Mouse (Mus musculus) activated CD4-positive, CD25-positive, alpha-beta regulatory T cell, adult 4 months (primary cell): Measurements from ENCODE around the gene Rhod. TPM values are rescaled to one million over a fixed set of nuclear protein-coding genes. Genes with fewer than 3 reads are reported as not detected.
"Not testable (repeated sequence)": the region's sequence is repeated elsewhere in the genome, so short reads cannot be mapped to it uniquely, and the experiment has no call there.

ENCODE experiments used
- ATAC-seq: one replicate; pipeline ENCODE4 v1.8.0; 2017
- polyA plus RNA-seq, 2 experiments: library from polyadenylated mRNA; unstranded; fragments of 100-300 nt; shearing (Covaris generic); gene quantifications; one replicate each; pipeline ENCODE4 v1.2.1; 2017

The Rhod gene
- 1 to 10 TPM; 1.9 to 3.2 TPM for polyA plus RNA-seq

DNA sequence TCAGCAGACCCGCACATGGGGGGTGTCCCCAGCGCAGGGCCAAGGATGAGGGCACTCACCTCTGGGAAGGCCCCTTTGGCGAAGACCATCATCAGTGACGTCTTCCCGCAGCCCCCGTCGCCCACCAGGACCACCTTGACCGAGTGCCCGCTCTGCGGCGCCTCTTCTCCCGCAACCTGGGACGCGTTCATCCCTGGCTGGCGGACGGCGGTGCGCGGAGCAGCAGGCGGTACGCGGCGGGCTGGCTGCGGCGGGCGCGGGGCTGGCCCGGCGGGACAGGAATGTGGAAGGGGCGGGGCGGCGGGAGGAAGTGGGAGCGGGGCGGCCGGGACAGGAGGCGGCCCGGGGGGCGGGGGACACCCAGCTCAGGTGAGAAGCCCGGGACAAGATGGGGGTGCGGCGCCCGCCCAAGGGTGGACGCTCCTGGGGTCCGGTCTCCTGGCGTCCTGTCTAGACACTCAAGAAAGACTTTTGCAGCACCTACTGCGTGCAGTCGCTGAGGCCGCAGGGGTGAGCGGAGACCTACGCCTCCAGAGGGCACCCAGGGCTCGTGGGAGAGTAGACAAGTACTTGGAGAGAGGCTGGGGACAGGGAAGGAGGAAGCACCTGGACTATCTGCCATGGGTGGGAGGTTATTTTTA lies at the start of gene Rhod:
TSS of gene Rhod (minus strand) at position 272 of the 641 bp plus-strand sequence.
- ATAC-seq: no peak

DNA sequence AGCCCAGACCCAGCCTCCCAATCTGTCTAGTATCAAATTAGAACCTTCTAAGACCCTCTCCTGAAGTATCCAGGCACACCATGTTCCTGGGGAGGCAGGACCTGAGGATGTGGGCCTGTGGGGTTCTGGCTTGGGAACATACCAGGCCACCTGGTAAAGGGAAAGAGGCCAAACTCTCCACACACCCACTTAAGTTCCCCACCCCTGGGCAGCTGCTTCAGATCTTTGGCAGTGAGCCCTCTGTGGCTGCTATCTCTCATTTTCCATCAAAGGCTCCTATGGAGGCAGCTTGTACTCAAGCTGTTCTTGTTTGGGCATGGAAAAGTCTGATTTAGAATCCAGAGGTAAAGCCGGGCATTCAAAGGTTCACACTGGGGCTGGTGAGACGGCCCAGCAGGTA lies 48.6 kb upstream of the Rhod start:
- no peak for ATAC-seq

DNA sequence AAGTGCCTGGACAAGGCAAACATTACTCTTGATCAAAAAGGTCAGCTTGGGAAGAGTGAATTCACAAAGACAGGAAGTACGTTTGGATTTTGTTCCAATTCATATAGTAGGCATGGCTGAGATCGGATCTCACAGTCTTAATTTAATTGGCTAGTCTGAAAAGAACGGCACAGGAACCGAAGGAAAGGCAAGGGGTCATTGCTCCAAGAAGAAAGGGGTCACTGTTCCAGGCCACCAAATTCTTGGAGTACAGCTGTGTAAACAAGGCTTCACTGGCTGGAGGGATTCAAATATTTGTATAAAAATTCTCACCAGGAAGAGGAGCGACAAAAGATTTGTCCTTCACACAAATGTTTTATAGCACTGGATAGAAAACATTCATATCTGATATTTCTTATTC lies 45.8 kb upstream of the Rhod start:
- no peak for ATAC-seq

DNA sequence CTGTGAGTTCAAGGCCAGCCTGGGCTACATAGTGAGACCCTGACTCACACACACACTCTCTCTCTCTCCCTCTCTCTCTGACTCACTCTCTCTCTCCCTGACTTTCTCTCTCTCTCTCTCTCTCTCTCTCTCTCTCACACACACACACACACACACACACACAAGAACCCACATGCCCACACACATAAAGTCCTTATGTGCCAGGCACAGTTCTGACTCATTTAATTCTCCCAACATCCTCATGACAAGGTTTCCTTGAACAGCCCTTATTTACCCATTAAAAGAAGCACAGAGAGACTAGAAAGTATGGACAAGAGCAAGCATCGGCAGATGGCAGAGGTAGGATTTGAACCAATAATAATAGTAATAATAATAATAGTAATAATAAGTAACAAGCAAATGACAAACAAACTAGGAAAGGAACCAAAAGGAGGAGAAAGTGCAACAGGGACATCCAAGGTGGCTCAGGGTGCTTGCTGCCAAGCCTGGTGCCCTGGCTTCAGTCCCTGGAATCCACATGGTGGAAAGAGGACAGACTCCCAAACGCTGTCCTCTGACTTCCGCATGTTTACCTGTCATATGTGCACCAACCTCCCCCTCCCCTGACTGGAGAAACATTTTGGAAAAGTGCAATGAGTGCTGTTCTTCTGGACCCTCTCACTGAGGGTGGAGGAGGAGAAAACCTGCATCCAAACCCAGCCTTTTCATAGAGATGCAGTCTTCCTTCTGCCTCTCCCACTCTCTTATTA lies 43.1 kb upstream of the Rhod start:
- ATAC-seq: no peak

DNA sequence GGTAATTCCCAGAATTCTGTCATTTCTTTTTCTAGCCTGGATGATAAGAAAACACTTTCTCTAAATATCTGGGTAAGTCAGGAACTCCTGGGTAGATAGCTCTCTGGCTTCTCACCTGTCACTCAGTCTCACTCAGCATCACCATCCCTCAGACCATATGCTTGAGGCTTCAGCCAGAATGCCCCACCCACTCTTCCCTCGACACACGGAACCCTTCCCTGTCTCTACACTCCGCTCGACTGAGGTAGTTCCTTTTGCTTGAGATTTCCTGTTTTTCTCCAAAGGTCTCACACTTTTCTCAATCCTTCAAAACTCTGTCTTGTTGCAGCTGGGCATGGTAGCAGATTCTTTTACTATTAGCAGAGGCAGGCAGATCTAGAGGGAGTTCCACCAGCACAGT lies 42.1 kb upstream of the Rhod start:
- no peak for ATAC-seq

DNA sequence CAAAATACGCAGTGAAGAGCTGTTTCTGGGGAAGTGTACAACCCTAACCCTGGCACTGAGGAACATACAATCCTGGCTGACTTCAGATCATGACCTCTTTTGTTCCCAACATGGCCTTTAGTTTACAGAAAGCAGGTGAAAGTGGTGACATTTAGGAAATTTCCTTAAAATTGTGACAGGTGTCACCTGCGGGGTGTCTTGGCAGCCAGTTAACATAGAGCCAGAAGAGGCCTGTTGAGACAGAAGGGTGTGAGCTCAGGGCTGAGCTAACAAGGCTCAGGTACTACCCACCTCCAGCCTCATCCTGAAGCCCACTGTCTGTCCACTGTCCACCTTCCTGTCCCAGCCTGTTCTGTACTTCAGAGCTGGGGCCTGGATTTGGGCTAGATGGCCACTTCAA lies 40.8 kb upstream of the Rhod start:
- ATAC-seq: no peak

DNA sequence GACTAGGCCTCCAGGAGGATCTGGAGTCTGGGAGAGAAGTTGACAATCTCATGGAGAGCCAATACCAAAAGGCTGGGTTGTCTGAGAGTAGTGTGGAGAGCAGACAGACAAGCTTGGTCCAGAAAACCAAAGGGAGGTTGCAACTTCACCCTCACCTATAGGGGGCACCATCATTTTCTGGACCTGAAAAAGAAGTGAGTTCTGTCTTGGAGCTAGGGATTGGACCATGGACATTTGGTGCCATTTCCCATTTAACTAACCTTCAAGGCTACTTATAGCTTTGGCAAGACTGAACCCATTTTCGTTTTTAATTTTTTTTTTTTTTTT lies 38.9 kb upstream of the Rhod start:
- no peak for ATAC-seq

DNA sequence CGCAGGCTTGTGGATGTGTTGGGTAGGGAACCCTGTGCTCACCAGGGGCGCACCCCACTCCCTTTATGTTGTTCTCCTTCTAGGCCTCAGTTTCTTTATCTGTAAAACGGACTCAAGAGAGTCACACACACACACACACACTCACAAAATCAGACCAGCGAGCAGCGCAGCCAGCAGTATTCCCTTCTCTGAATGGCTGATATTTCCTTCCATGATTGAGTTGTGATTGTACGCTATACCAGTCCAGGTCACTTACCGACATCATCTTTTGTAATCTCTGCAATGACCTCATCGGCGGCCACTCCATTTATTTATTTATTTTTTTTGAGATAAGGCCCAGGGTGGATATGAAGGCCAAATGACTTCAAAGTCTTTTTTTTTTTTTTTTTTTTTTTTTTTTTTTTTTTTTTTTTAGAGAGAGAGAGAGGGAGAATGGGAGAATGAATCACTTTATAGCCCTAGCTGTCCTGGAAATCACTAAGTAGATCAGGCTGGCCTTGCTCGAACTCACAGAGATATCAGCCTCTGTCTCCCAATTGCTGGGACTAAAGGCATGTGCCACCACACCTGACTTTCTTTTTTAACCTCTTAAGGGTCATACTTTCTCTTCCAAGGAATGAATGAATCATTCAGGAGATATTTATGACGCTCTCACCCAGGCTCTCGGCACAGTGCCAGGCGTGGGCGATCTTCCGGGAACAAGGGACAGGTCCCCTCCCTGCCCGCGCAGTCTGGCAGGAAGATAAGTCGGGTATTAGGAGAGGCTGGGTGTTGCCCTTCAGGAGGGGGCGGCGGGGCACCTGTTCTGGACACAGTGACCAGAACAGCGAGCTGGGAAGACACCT lies 38.3 kb upstream of the Rhod start, which contains the start of gene Syt12:
TSS of gene Syt12 (minus strand) at position 103 of the 845 bp plus-strand sequence.
- no peak for ATAC-seq

DNA sequence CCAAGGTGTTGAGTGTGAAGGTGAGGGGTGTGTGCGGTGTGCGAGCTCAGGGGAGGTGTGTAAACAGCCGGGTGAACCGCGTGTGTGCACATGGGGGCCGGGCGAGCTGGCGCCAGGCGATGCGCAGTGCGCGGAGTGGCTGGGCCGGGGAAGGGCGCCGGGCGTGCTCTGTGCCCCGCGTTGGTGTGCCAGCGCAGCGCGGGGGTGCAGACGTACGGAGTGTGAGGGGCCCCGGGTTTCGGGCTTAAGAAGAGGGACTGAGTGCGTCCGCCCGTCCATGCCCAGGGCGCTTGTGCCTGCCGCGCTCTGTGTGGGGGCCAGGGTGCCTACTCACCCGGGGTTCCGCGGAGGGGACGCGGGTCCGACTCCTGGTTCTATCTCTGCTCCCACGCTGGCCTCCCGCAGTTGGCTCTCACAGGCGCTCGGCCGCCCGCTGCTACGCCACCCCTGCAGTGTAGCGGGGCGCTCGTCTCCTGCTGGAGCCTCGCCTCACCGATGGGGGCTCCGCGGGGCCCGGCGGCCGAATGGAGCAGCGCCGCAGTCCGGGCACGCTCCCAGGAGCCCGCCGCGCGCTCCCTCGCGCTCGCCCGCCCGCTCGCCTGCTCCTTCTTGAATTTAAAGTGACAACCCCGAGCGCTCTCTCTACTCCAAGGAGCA lies 37.5 kb upstream of the Rhod start:
- no peak for ATAC-seq

DNA sequence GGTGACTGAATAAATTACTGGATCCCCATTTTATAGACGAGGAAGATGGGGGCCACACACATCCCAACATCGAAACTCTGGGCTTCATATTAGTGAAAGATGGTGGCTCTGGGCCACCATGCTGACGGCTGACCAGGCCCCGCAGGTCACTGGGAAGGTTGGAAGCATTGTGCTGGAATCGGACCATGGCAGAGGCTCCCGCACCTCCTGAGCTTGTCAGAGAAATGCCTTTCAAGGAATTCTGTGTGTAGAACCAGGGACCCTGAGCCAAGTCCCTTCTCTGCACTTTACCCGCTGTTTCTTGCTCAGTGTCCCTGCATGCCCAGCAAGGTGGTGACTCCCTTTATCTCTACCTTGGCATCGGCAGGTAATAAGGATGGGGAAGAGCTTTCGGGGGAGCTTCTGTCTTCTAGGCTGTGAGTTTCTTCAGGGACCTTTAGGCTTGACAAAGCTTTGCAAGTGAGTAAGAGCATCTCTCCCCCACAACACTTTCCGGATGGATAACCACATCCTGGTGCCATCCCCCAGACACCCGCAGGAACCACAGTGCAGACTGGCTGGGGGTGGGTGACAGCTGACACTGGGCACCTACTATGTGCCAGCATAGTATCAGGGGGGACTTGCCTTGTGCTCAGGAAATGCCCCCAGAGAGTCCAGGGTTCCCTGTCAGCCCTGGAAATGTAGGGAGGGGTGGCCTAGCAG lies 36.1 kb upstream of the Rhod start:
- ATAC-seq: peak; percentile 43

DNA sequence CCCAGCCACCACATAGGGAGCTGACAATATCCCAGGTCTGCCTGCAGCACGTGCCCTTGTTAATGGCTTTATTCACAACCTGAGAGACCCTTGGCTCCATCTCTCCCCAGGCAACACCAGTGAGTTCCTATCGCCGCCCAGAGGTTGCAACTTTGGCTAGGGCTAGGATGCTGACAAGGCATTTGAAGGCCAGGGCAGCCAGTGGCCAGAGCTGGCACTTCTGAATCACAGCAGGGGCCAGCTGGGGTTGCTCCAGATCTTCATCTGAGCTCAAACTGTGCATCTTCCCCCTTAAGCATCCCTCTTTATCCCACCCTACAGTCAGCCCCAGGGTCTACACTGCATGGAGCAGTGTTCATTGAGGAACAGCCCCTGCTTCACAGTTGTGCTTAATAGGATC lies 35.5 kb upstream of the Rhod start:
- no peak for ATAC-seq

DNA sequence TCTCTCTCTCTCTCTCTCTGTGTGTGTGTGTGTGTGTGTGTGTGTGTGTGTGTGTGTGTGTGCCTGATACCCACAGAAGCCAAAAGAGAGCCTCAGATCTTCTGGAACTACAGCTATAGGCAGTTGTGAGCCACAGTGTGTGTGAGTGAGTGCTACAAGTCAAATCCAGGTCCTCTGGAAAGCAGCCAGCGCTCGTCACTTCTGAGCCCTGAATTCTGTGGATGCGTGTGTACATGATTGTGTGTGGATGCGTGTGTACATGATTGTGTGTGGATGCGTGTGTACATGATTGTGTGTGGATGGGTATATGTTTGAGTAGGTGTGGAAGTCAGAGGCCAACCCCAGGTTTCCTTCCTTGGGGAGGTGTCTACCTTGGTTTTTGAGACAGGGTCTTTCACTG lies 34.3 kb upstream of the Rhod start:
- ATAC-seq: no peak

DNA sequence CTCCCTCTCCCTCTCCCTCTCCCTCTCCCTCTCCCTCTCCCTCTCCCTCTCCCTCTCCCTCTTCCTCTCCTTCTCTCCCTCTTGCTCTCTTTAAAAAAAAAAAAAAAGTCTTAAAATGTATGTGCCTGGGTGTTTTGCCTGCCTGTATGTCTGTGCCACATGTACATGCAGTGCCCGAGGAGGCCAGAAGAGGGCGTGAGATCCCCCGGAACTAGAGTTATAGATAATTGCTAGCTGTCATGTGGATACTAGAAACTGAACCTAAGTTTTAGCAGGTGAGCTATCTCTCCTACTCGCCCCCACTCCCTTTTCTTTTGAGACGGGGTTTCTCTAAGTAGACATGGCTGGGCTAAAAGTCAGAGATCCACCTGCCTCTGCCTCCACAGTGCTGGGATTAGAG lies 29.1 kb upstream of the Rhod start:
- no peak for ATAC-seq

DNA sequence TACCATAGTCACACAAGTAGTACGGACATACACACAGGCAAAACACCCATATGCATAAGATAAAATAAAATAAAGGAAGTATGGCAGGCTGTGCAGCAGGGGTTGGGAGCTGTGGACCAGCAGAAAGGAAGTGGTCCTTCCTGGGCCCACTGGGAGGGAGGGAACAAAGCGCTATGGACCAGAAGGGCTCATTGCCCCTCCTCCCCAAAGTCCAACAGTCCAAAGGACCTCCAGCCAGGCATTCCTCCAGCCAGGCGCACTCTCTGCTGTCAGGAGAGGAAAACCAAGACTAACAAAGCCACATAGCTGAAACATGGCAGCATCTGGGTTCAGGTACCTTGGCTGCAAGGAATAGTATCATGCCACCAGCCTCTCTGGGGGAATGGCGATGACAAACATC lies 25.4 kb upstream of the Rhod start:
- no peak for ATAC-seq

DNA sequence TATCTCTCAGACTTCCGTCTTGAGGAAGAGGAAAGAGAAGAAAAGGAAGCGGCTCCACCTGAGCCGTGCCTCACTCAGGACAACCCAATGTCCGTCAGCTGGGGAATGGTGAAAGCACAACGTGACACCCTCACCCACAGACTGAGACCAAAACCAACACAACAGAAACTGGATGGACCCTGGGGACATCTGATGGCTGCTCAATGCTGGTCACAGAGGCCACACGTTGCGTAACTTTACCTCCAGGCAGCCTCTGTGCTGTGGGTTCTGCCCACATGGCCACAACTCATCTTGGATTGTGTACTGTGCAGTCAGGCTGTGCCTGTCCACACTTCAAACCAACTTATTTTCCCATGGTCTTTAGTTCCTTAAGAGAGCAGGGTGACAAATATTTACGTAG lies 22.7 kb upstream of the Rhod start:
- no peak for ATAC-seq

DNA sequence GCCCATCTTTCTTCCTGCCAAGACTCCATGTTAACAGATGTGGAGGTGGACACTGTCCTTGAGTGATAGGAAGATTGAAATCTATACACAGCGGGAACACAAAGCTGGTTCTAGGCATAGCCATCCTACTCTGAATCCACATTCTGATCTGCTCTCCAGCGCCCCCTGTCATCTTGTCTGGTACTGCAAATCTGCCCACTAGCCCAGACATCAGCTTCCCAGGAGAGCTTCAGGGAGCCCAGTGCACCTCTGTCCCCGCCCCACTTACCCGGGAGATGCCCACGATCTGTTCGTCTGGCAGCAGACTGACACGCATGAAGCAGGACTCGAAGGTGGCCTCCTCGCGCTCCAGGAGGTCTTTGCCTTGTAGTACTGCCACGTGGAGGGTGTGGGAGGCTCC lies 17.0 kb upstream of the Rhod start:
- ATAC-seq: no peak

DNA sequence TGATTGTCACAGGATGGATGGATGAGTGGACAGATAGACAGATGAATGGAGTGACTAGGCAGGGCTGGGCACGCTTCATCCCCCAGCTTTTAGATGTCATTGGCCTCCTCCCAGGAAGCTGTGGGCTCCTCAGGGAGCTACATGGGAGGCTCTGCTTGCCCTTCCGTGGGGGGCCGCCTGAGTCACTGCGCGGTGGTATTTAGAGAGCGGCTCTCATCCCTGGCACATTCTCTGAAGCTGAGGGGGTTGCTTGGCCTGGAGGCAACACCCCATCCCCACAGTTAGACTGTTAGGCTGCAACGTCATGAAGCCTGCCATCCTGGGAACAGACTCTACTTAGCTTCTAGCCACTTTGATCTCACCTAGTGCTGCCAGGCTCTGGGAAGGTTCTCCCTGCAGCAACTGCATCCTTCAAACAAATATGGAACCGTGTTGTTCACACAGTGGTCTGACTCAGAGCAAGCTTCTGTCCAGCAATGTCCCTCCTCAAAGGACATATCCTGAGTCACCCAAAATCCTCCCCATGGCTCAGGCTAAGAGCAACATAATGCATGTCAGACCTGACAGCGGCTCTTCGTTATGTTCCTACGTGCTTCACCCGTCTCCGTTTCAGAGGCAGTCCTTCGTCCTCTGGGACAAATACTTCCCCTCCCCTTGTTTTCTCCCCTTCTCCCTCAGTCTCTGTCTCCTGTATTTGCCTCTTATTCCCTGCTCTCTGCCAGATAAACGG lies 16.0 kb upstream of the Rhod start:
- no peak for ATAC-seq

DNA sequence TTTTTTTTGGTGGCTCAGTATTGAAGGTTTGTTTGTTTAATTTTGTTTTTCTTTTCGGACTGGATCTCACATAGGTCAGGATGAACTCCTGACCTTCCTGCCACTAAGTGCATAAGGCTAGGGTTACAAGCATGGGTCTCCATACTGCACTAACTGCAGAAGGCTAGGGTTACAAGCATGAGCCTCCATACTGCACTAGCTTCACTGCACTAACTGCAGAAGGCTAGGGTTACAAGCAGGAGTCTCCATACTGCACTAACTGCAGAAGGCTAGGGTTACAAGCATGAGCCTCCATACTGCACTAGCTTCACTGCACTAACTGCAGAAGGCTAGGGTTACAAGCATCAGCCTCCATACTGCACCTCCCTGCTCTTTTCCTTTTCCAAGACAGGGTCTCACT lies 14.8 kb upstream of the Rhod start:
- not testable (repeated sequence) for ATAC-seq

DNA sequence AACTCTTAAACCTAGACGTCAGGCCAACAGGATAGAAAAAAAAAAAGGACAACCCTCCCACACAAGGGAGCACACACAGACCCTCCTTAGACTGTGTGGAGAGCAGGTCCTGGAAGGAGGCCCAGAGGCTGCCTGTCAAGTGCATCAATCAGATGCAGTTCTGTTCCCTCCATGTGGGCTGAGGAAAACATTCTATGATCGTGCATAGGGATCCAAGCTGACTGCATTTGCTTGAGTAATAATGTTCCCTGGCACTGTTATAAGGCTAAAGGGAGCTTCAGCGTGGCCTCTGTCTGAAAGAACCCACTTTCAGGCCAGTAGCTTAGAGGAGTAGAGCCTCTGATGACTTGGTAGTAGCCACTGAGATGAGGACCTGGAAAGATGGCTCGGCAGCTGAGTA lies 13.3 kb upstream of the Rhod start:
- ATAC-seq: no peak

DNA sequence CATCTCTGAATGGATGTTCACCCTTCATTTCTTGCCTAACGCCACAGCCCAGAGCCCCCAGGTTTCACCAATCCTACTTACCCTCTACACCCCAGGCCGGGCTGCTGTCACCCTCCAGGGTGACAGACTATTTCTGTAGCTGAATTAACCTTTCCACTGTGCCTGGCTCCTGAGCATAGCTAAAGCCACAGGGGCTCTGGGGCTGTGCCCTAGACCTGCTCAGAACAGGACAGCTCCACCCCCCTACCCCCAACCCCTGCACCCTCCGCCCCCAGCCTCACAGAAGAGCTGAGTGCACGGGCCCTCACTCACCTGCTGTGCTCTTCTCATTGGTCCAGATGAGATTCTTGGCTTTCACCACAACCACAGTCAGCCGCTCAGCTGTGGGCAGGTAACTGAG lies 12.7 kb upstream of the Rhod start:
- ATAC-seq: no peak

DNA sequence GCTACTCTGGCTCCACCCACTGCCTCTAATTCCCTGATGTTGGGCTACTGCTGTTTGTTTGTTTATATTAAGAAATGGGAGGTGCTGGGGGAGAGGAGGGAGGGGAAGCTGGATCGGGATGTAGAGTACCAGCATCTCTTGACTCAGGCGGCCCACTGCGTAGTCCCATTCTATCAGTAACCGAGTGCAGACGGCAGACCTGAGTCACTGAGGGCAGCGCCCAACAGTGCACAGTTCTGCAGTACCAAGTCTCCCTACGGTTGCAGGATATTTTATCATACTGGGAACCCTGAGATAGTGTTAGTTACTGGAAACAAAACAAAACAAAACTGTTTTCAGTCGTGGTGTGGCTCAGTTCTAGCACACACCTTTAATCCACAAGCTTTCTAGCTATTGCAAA lies 11.9 kb upstream of the Rhod start:
- no peak for ATAC-seq

DNA sequence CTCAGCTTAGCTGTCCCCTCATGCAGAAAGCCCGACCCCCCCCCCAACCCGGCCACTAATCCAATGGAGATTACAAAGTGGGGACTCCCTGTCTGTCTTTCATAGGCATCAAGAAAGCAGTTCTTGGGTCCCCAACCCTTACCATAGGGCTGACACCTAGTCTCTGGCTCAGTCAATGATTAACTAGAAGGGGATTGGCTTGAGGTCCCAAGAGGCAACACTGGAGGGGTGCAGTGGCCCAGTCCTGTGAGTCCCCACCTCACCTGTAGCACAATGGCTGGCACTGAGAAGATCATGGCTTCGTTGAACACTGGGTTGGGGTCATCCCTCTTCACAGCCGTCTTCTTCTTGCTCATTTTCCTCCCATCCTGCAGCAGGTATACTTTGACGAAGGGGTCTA lies 11.4 kb upstream of the Rhod start:
- ATAC-seq: no peak
